Mouse (Mus musculus) midbrain, embryonic 11.5 days (tissue): ENCODE results near the gene Dnah10. TPM values are rescaled to one million over a fixed set of nuclear protein-coding genes. Genes with fewer than 3 reads are reported as not detected.
"Not testable (repeated sequence)": the region's sequence is repeated elsewhere in the genome, so short reads cannot be mapped to it uniquely, and the experiment has no call there.

Experiments used
- ATAC-seq: fragments of 200-750 bp; cut with Nextera tagmentation; 2 replicates; pipeline ENCODE4 v1.8.0; 2017; ENCODE audit warnings: moderate TSS enrichment, moderate library complexity; ENCODE audit not compliant: low FRiP score
- DNase-seq: peaks from one replicate; pipeline ENCODE4 v3.0.0; 2015; ENCODE audit warnings: low spot score; ENCODE audit errors: missing footprints
- H3K27ac ChIP-seq: fragments of 300-500 bp; sonication (generic); 2 replicates; pipeline ENCODE4 v1.5.1; 2014; ENCODE audit warnings: low read depth, low read length
- H3K27me3 ChIP-seq: fragments of 300-500 bp; sonication (generic); 2 replicates; pipeline ENCODE4 v1.6.1; 2014; ENCODE audit warnings: mild to moderate bottlenecking, low read length, moderate library complexity, mixed read lengths; ENCODE audit not compliant: control insufficient read depth, insufficient read depth
- H3K36me3 ChIP-seq: fragments of 300-500 bp; sonication (generic); 2 replicates; pipeline ENCODE4 v1.6.1; 2014; ENCODE audit warnings: mild to moderate bottlenecking, low read length, moderate library complexity, mixed read lengths; ENCODE audit not compliant: control insufficient read depth, insufficient read depth
- H3K4me1 ChIP-seq: fragments of 300-500 bp; sonication (generic); 2 replicates; pipeline ENCODE4 v1.6.1; 2014; ENCODE audit warnings: low read length; ENCODE audit not compliant: control insufficient read depth, insufficient read depth
- H3K4me2 ChIP-seq: fragments of 300-500 bp; sonication (generic); 2 replicates; pipeline ENCODE4 v1.6.1; 2014; ENCODE audit warnings: mild to moderate bottlenecking, moderate library complexity
- H3K4me3 ChIP-seq: fragments of 300-500 bp; sonication (generic); 2 replicates; pipeline ENCODE4 v1.5.1; 2014; ENCODE audit warnings: low read depth, low read length
- H3K9ac ChIP-seq: fragments of 300-500 bp; sonication (generic); 2 replicates; pipeline ENCODE4 v1.6.1; 2014; ENCODE audit warnings: low read length
- H3K9me3 ChIP-seq: fragments of 300-500 bp; sonication (generic); 2 replicates; pipeline ENCODE4 v1.6.1; 2016; ENCODE audit warnings: low read length; ENCODE audit not compliant: control insufficient read depth
- WGBS: fragments of 180-500 bp; shearing (Covaris S2); extraction: QIAGEN DNeasy Blood & Tissue Kit; methylation state at CpG from one replicate; pipeline ENCODE4 v1.1.7; 2014; 5-methylcytosine and 5-hydroxymethylcytosine counted together
- polyA plus RNA-seq: library from polyadenylated mRNA; unstranded; fragments of >200 nt; fragmentation: Nextera tagmentation; extraction: Ambion mirVana; gene quantifications from 2 replicates; pipeline ENCODE4 v1.2.1, GENCODE M21; 2014

Dnah10 gene
- polyA plus RNA-seq, 1 experiment from 2014 or later = not detected

GRCm38 (mm10) chr5:124743841-124744240 is 19.0 kb downstream of the Dnah10 start:
- no peaks in the 10 kb centered on the region for H3K36me3 ChIP-seq
- H3K4me2 ChIP-seq = no peak overlapping the region
- H3K4me1 ChIP-seq = no peaks in the 10 kb centered on the region
- H3K4me3 ChIP-seq = no peak overlapping the region
- DNase-seq (peak; percentile 10), ATAC-seq (no peak)
- WGBS = 85% methylated on average over 3 of the region's 3 CpGs
- no peak overlapping the region for H3K27ac ChIP-seq
- H3K9me3 ChIP-seq = no peaks in the 10 kb centered on the region
- no peaks in the 10 kb centered on the region for H3K27me3 ChIP-seq
- no peak overlapping the region for H3K9ac ChIP-seq

- peak; percentile 44 for DNase-seq
- WGBS = 94% methylated on average over 15 of the region's 15 CpGs
- H3K27ac ChIP-seq = no peak overlapping the region
- H3K9me3 ChIP-seq = no peaks in the 10 kb centered on the region
- H3K36me3 ChIP-seq = no peaks in the 10 kb centered on the region
- no peak overlapping the region for H3K4me2 ChIP-seq
- ATAC-seq = no peak
- no peak overlapping the region for H3K9ac ChIP-seq
- no peaks in the 10 kb centered on the region for H3K27me3 ChIP-seq
- no peak overlapping the region for H3K4me3 ChIP-seq
- H3K4me1 ChIP-seq = no peaks in the 10 kb centered on the region
Measured at GRCm38 (mm10) chr5:124746220-124746619, 21.3 kb downstream of the Dnah10 start.

GRCm38 (mm10) chr5:124748296-124748695 is 23.4 kb downstream of the Dnah10 start:
- WGBS = 87% methylated on average over 18 of the region's 18 CpGs
- Histone ChIP-seq H3K27me3 (no peaks in the 10 kb centered on the region), H3K9me3 (no peaks in the 10 kb centered on the region), H3K4me2 (no peak overlapping the region), H3K4me3 (no peak overlapping the region), H3K27ac (no peak overlapping the region), H3K36me3 (no peaks in the 10 kb centered on the region), H3K9ac (no peak overlapping the region), H3K4me1 (no peaks in the 10 kb centered on the region)
- no peak for DNase-seq
- ATAC-seq = no peak

- H3K9ac ChIP-seq = no peak overlapping the region
- H3K4me2 ChIP-seq = no peak overlapping the region
- ATAC-seq (no peak), DNase-seq (no peak)
- WGBS = 85% methylated on average over 9 of the region's 9 CpGs
- no peak overlapping the region for H3K4me3 ChIP-seq
- H3K27ac ChIP-seq = no peak overlapping the region
- H3K36me3 ChIP-seq = no peaks in the 10 kb centered on the region
- H3K9me3 ChIP-seq = no peaks in the 10 kb centered on the region
- H3K4me1 ChIP-seq = no peaks in the 10 kb centered on the region
- H3K27me3 ChIP-seq = no peaks in the 10 kb centered on the region
Measured at GRCm38 (mm10) chr5:124751656-124752055, 26.8 kb downstream of the Dnah10 start.

- Histone ChIP-seq H3K4me1 (no peaks in the 10 kb centered on the region), H3K27me3 (no peaks in the 10 kb centered on the region), H3K4me3 (no peak overlapping the region), H3K27ac (no peak overlapping the region), H3K36me3 (no peaks in the 10 kb centered on the region), H3K9ac (no peak overlapping the region), H3K9me3 (0 out of 2 replicates have a peak, but pooled peaks cover 2% of the 10 kb centered on the region), H3K4me2 (no peak overlapping the region)
- DNase-seq = no peak
- no peak for ATAC-seq
- whole genome bisulfite sequencing = 66% methylated on average over 18 of the region's 18 CpGs
Measured at GRCm38 (mm10) chr5:124761011-124761410, 36.1 kb downstream of the Dnah10 start.

GRCm38 (mm10) chr5:124761787-124762186 is 36.9 kb downstream of the Dnah10 start:
- H3K9me3 ChIP-seq = 0 out of 2 replicates have a peak, but pooled peaks cover 2% of the 10 kb centered on the region
- H3K4me1 ChIP-seq = no peaks in the 10 kb centered on the region
- no peak overlapping the region for H3K9ac ChIP-seq
- H3K4me2 ChIP-seq = no peak overlapping the region
- no peaks in the 10 kb centered on the region for H3K36me3 ChIP-seq
- no peak overlapping the region for H3K4me3 ChIP-seq
- no peak for DNase-seq
- no peaks in the 10 kb centered on the region for H3K27me3 ChIP-seq
- no peak for ATAC-seq
- 90% methylated on average over 1 of the region's 1 CpGs for WGBS
- H3K27ac ChIP-seq = no peak overlapping the region

GRCm38 (mm10) chr5:124774552-124774951 is 49.7 kb downstream of the Dnah10 start:
- no peak for ATAC-seq
- H3K4me2 ChIP-seq = no peak overlapping the region
- no peaks in the 10 kb centered on the region for H3K27me3 ChIP-seq
- no peak overlapping the region for H3K9ac ChIP-seq
- no peaks in the 10 kb centered on the region for H3K36me3 ChIP-seq
- no peak overlapping the region for H3K4me3 ChIP-seq
- no peak overlapping the region for H3K27ac ChIP-seq
- no peaks in the 10 kb centered on the region for H3K4me1 ChIP-seq
- WGBS = 80% methylated on average over 3 of the region's 3 CpGs
- H3K9me3 ChIP-seq = no peaks in the 10 kb centered on the region
- DNase-seq = peak; percentile 28

GRCm38 (mm10) chr5:124776289-124776688 is 51.4 kb downstream of the Dnah10 start:
- H3K27ac ChIP-seq, DNase-seq, H3K4me1 ChIP-seq, H3K4me3 ChIP-seq, H3K9ac ChIP-seq, H3K4me2 ChIP-seq, ATAC-seq, H3K36me3 ChIP-seq, H3K27me3 ChIP-seq, H3K9me3 ChIP-seq: not testable (repeated sequence)
- 88% methylated on average over 4 of the region's 4 CpGs for WGBS

- DNase-seq (peak; percentile 87), ATAC-seq (no peak)
- Histone ChIP-seq H3K36me3 (no peaks in the 10 kb centered on the region), H3K4me3 (no peak overlapping the region), H3K4me2 (no peak overlapping the region), H3K27me3 (no peaks in the 10 kb centered on the region), H3K27ac (no peak overlapping the region), H3K9me3 (no peaks in the 10 kb centered on the region; the same call in 1 of the 2 replicates), H3K4me1 (no peaks in the 10 kb centered on the region), H3K9ac (no peak overlapping the region)
- WGBS = 58% methylated on average over 6 of the region's 6 CpGs
Measured at GRCm38 (mm10) chr5:124777178-124777709, 52.4 kb downstream of the Dnah10 start.
